Mouse (Mus musculus) ES-E14 (cell line): Measurements from ENCODE around the gene Nudt9. TPM values are rescaled to one million over a fixed set of nuclear protein-coding genes. Genes with fewer than 3 reads are reported as not detected.
A peak's percentile ranks its signal among the peaks of the same experiment; 100 is the strongest.

Experiments used
- DNase-seq: peaks from one replicate; pipeline ENCODE4 v3.0.0-alpha.2; 2013; ENCODE audit warnings: low read depth, low spot score
- H3K27ac ChIP-seq: 2 replicates; pipeline ENCODE4 v1.5.1; 2012; ENCODE audit warnings: low read depth, mild to moderate bottlenecking, low read length, moderate library complexity, mixed read lengths; ENCODE audit not compliant: poor library complexity, insufficient read depth, severe bottlenecking
- H3K36me3 ChIP-seq: 2 replicates; pipeline ENCODE4 v1.6.1; 2012; ENCODE audit warnings: mild to moderate bottlenecking, low read length, moderate library complexity, mixed read lengths; ENCODE audit not compliant: control insufficient read depth, poor library complexity, insufficient read depth, severe bottlenecking
- H3K4me1 ChIP-seq, 2 experiments: fragments of 150-350 bp in 1 of 2; sonication (generic) in 1 of 2; 2 replicates each; pipeline ENCODE4 v1.6.1; 2012; ENCODE audit warnings: low read length in 2 of 2, mild to moderate bottlenecking in 1 of 2, mixed read lengths in 1 of 2; ENCODE audit not compliant: control insufficient read depth in 2 of 2, insufficient read depth in 2 of 2, poor library complexity in 1 of 2
- H3K4me3 ChIP-seq, 2 experiments: fragments of 150-350 bp in 1 of 2; sonication (generic) in 1 of 2; 2 replicates each; pipeline ENCODE4 v1.5.1; 2012; ENCODE audit warnings: low read length in 2 of 2, low read depth in 1 of 2, mild to moderate bottlenecking in 1 of 2, mixed read lengths in 1 of 2; ENCODE audit not compliant: insufficient read depth in 1 of 2, poor library complexity in 1 of 2, severe bottlenecking in 1 of 2
- H3K9ac ChIP-seq: 2 replicates; pipeline ENCODE4 v1.6.1; 2012; ENCODE audit warnings: low read depth, mild to moderate bottlenecking, low read length, mixed read lengths; ENCODE audit not compliant: poor library complexity, insufficient read depth, severe bottlenecking
- H3K9me3 ChIP-seq: fragments of 150-350 bp; sonication (generic); 2 replicates; pipeline ENCODE4 v1.6.1; 2012; ENCODE audit warnings: low read depth, mild to moderate bottlenecking, low read length; ENCODE audit not compliant: control insufficient read depth, insufficient read depth
- CHD2 ChIP-seq: IDR thresholded peaks from 2 replicates; pipeline ENCODE4 v1.6.1; 2014; ENCODE audit warnings: mild to moderate bottlenecking, low read depth, low read length, inconsistent platforms
- HCFC1 ChIP-seq: IDR thresholded peaks from 2 replicates; pipeline ENCODE4 v1.6.1; 2012; ENCODE audit warnings: low read length, inconsistent platforms, borderline replicate concordance; ENCODE audit not compliant: insufficient read depth
- MAFK ChIP-seq: IDR thresholded peaks from 2 replicates; pipeline ENCODE4 v1.6.1; 2014; ENCODE audit warnings: mild to moderate bottlenecking, low read depth, low read length, inconsistent platforms; ENCODE audit not compliant: insufficient read depth
- ZC3H11A ChIP-seq: IDR thresholded peaks from 2 replicates; pipeline ENCODE4 v1.6.1; 2012; ENCODE audit warnings: low read depth, mild to moderate bottlenecking, inconsistent platforms, low read length, borderline replicate concordance
- ZNF384 ChIP-seq: IDR thresholded peaks from 2 replicates; pipeline ENCODE4 v1.6.1; 2012; ENCODE audit warnings: low read depth, low read length, inconsistent platforms
- in situ Hi-C, 2 experiments: fragments of 600-800 bp; cut with MboI; formaldehyde crosslinking; loops; one replicate each; pipeline ENCODE4 v1.15.1; 2025; ENCODE audit warnings: low sequenced_read_pairs in 2 of 2, inconsistent platforms in 1 of 2; ENCODE audit not compliant: unreplicated experiment in 2 of 2
- total RNA-seq: library from RNA; depleted of rRNA; stranded (reverse); fragments of 300-350 nt; gene quantifications from 2 replicates; pipeline ENCODE4 v1.2.3, GENCODE M21; 2012; rRNA removed

The Nudt9 gene
- total RNA-seq, 1 experiment, result 55.4 TPM

DNA sequence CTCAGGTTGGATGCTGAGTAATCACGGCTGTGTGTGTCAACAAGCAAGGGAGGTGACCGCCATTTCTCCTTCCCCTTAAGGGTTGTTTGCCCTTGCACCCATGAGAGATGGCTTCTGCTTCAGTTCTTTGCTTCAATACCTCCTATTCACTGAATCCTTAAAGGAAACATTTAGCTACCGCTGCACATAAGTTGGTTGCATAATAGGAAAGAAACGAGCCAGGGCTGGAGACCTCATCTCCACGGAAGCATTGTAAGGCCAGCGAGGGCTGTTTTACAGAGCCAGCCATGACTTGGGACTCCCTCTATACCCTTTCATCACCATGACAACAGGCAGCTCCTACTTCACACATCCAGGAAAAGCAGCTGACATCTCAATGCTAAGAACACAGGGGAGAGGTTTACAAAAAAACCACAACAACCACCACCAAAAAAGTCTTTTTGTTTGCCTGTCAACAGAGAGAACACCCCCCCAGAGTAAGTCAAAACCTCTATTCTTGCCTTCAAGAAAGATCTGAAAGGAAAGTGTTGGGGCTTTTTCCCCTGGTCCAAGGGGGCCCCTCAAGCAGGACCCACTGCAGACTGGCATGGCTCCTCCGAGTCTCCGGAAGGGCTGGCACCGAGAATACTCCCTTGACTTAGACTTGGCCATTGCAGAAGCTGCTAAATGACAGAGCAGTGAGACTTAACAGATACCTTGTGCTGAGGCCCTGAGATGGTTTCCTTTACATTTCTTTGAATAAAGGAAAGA is 64.2 kb downstream of the Nudt9 start:
- H3K36me3 ChIP-seq, result no peaks in the 10 kb centered on the region
- H3K27ac ChIP-seq, result peak overlapping the region; percentile 16; the same call in 1 of the 2 replicates
- no peaks in the 10 kb centered on the region for H3K9me3 ChIP-seq
- no peak for TF ChIP-seq CHD2
- no peak for TF ChIP-seq MAFK
- TF ChIP-seq ZC3H11A, result no peak
- no peak for TF ChIP-seq HCFC1
- TF ChIP-seq ZNF384, result no peak
- peaks cover 22 to 29% of the 10 kb centered on the region in 2 experiments for H3K4me1 ChIP-seq
- in situ Hi-C loops, result no loop called here
- DNase-seq, result no peak
- no peak overlapping the region for H3K4me3 ChIP-seq
- no peak overlapping the region for H3K9ac ChIP-seq

DNA sequence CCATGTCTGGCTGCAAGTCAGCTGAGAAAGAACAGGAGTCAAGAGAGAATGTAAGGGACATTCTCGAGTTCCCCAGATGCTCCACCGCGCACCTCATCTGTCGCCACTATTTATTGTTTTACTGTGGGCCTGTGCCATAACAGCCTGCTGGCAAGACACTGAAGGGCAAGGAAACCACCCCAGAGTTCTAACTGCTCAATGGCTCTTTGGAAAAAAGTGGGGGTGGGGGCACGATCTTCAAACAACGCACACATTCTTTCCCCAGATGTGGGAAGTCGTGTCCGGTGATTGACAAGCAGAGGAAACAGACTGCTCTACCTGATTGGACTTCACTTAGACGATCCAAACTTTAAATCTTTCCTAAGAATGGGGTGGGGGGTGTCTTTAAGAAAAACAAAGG is 65.9 kb downstream of the Nudt9 start:
- no peak for DNase-seq
- TF ChIP-seq CHD2, result no peak
- TF ChIP-seq MAFK, result no peak
- no peak for TF ChIP-seq ZNF384
- no peak for TF ChIP-seq HCFC1
- TF ChIP-seq ZC3H11A, result no peak
- H3K9me3 ChIP-seq, result no peaks in the 10 kb centered on the region
- H3K4me1 ChIP-seq, result peaks cover 16 to 25% of the 10 kb centered on the region in 2 experiments
- H3K27ac ChIP-seq, result no peak overlapping the region
- no peak overlapping the region for H3K4me3 ChIP-seq
- no peak overlapping the region for H3K9ac ChIP-seq
- in situ Hi-C loops, result no loop called here
- no peaks in the 10 kb centered on the region for H3K36me3 ChIP-seq

DNA sequence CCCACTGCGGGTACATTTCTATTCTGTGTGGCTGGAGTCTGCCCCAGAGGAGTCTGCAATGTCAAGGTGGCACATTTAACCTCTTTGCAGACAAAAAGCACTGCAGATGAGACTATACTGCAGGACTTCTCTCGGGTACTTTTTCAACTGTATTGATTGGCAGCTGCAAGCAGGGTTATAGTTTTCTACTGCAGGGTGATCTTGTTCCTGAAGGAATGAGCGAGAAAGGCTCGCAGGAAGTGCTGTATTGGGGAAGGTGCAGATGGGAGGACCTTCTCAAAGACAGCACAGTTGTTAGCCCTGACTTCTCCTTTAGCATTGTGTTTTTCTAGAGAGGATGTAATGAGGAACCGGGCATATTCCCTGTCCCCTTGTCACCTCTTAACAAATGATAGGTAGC is 66.4 kb downstream of the Nudt9 start:
- peaks cover 14 to 23% of the 10 kb centered on the region in 2 experiments for H3K4me1 ChIP-seq
- DNase-seq, result no peak
- H3K36me3 ChIP-seq, result no peaks in the 10 kb centered on the region
- H3K27ac ChIP-seq, result no peak overlapping the region
- no peak overlapping the region for H3K4me3 ChIP-seq
- no peak overlapping the region for H3K9ac ChIP-seq
- TF ChIP-seq ZC3H11A (no peak), MAFK (no peak), ZNF384 (no peak), HCFC1 (no peak), CHD2 (no peak)
- in situ Hi-C loops, result no loop called here
- H3K9me3 ChIP-seq, result no peaks in the 10 kb centered on the region

GRCm38 (mm10) chr5:104113491-104114172 is 67.5 kb downstream of the Nudt9 start, which contains the start of gene Sparcl1:
Sparcl1 (minus strand) TSS chr5:104113733.
- no peaks in the 10 kb centered on the region for H3K9me3 ChIP-seq
- no peak within 1 kb of the TSS for H3K27ac ChIP-seq
- peaks cover 5 to 16% of the 10 kb centered on the region in 2 experiments; a peak in 3 of 4 replicates for H3K4me1 ChIP-seq
- H3K4me3 ChIP-seq, result no peak within 1 kb of the TSS
- H3K9ac ChIP-seq, result no peak within 1 kb of the TSS
- in situ Hi-C loops, result no loop called here
- H3K36me3 ChIP-seq, result no peaks in the 10 kb centered on the region
- TF ChIP-seq ZC3H11A (no peak), ZNF384 (no peak), HCFC1 (no peak), MAFK (no peak)
- no peak for DNase-seq

Other genes starting within 250 kb of the Nudt9 start
- 12.0 and 16.7 TPM in 2 replicates for gene Klhl8, start 135.0 kb upstream of the Nudt9 start, total RNA-seq
- not detected in 2 replicates for gene Hsd17b13, start 68.9 kb upstream of the Nudt9 start, total RNA-seq
- gene Hsd17b11, start 24.4 kb upstream of the Nudt9 start, total RNA-seq, result 45.6 and 78.4 TPM in 2 replicates
- gene Gm17660, start 31.3 kb downstream of the Nudt9 start, total RNA-seq, result not detected in 2 replicates
- gene Sparcl1, start 67.4 kb downstream of the Nudt9 start, total RNA-seq, result 0.13 TPM in 1 of 2 replicates, not detected in the other
- gene Dspp, start 124.4 kb downstream of the Nudt9 start, total RNA-seq, result not detected in 2 replicates
- gene Dmp1, start 156.3 kb downstream of the Nudt9 start, total RNA-seq, result not detected in 2 replicates